Mouse (Mus musculus) CH12.LX (cell line): Measurements from ENCODE around the gene Cacna1a.

ENCODE experiments used
- CTCF ChIP-seq, 2 experiments: IDR thresholded peaks in 1 of 2; conservative IDR thresholded peaks in 1 of 2; 2 replicates each; pipeline ENCODE4 v1.5.1; 2011 to 2012; ENCODE audit warnings: low read depth in 2 of 2, low read length in 2 of 2, improper control_type of control experiment in 1 of 2, inconsistent platforms in 1 of 2, mild to moderate bottlenecking in 1 of 2, moderate library complexity in 1 of 2
- E2F4 ChIP-seq: IDR thresholded peaks from 2 replicates; pipeline ENCODE4 v1.6.1; 2011; ENCODE audit warnings: low read depth, low read length, improper control_type of control experiment; ENCODE audit not compliant: insufficient replicate concordance
- ELF1 ChIP-seq: IDR thresholded peaks from 2 replicates; pipeline ENCODE4 v1.6.1; 2014; ENCODE audit warnings: low read depth, mild to moderate bottlenecking, inconsistent platforms, low read length, improper control_type of control experiment
- EP300 ChIP-seq: IDR thresholded peaks from 2 replicates; pipeline ENCODE4 v1.6.1; 2011; ENCODE audit warnings: low read length, improper control_type of control experiment
- JUND ChIP-seq: conservative IDR thresholded peaks from 2 replicates; pipeline ENCODE4 v1.6.1; 2011; ENCODE audit warnings: low read depth, low read length, improper control_type of control experiment
- MAZ ChIP-seq: IDR thresholded peaks from 2 replicates; pipeline ENCODE4 v1.6.1; 2012; ENCODE audit warnings: low read depth, mild to moderate bottlenecking, inconsistent platforms, low read length, improper control_type of control experiment, moderate library complexity
- POLR2A ChIP-seq: IDR thresholded peaks from 2 replicates; pipeline ENCODE4 v1.6.1; 2011; ENCODE audit warnings: low read depth, mild to moderate bottlenecking, improper control_type of control experiment, low read length
- POLR2AphosphoS2 ChIP-seq: IDR thresholded peaks from 2 replicates; pipeline ENCODE4 v1.6.1; 2011; ENCODE audit warnings: low read depth, low read length, improper control_type of control experiment
- SIN3A ChIP-seq: IDR thresholded peaks from 2 replicates; pipeline ENCODE4 v1.6.1; 2012; ENCODE audit warnings: low read length, improper control_type of control experiment, inconsistent platforms
- TCF12 ChIP-seq: IDR thresholded peaks from 2 replicates; pipeline ENCODE4 v1.6.1; 2014; ENCODE audit warnings: low read depth, mild to moderate bottlenecking, inconsistent platforms, low read length, improper control_type of control experiment
- USF1 ChIP-seq: IDR thresholded peaks from 2 replicates; pipeline ENCODE4 v1.6.1; 2014; ENCODE audit warnings: low read depth, mild to moderate bottlenecking, inconsistent platforms, low read length, improper control_type of control experiment
- USF2 ChIP-seq: conservative IDR thresholded peaks from 2 replicates; pipeline ENCODE4 v1.6.1; 2011; ENCODE audit warnings: low read depth, low read length, improper control_type of control experiment
- ZMIZ1 ChIP-seq: IDR thresholded peaks from 2 replicates; pipeline ENCODE4 v1.6.1; 2012; ENCODE audit warnings: low read depth, mild to moderate bottlenecking, inconsistent platforms, low read length, improper control_type of control experiment

- TF ChIP-seq POLR2A (no peak), POLR2AphosphoS2 (no peak), EP300 (no peak), SIN3A (no peak), ZMIZ1 (no peak), CTCF (conservative IDR thresholded peaks at IDR 0.05 in 1 of 2, IDR thresholded peaks at IDR 0.05 in 1 of 2; ENCODE audit: low read depth in 2 of 2, low read length in 2 of 2) (no peak), E2F4 (no peak), ELF1 (no peak), USF2 (no peak), MAZ (no peak), USF1 (no peak), TCF12 (no peak), JUND (no peak)
Measured at GRCm38 (mm10) chr8:84588498-84588897, 200.3 kb downstream of the Cacna1a start.
